Mouse (Mus musculus): ENCODE results near the gene Spred2. TPM values are rescaled to one million over a fixed set of nuclear protein-coding genes. Genes with fewer than 3 reads are reported as not detected.

Spred2 gene
- total and polyA plus RNA-seq, 3 experiments: 8.9 to 76.1 (median 33.6) TPM

DNA sequence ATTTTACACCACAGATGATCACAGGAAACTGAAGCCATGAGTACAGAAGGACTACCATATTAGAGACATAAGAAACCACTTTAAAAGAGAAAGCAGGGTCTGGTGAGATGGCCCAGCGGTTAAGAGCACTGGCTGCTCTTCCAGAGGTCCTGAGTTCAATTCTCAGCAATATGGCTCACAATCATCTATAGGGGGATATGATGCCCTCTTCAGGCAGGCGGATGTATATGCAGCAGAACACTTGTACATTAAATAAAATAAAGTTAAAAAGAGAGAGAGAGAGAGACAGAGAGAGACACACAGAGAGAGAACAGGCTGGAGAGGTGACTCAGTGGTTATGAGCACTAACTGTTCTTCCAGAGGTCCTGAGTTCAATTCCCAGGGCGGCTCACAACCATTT is 121.4 kb downstream of the Spred2 start:
- ATAC-seq (ENCODE audit: extremely low read depth, insufficient number of reproducible peaks, low FRiP score, poor library complexity, severe bottlenecking) (no peak), DNase-seq (ENCODE audit: low spot score) (no peak)
- Histone ChIP-seq H3K36me3 (replicated peaks) (no peaks in the 10 kb centered on the region), H3K4me3 (ENCODE audit: low read depth, low read length) (no peak overlapping the region), H3K4me1 (ENCODE audit: insufficient read depth, low read depth, low read length) (peaks cover 10% of the 10 kb centered on the region), H3K27me3 (ENCODE audit: insufficient read depth, low read length) (peaks cover 16% of the 10 kb centered on the region), H3K9me3 (replicated peaks) (no peaks in the 10 kb centered on the region)
- TF ChIP-seq TAL1 (conservative IDR thresholded peaks at IDR 0.05; ENCODE audit: low read depth, low read length): no peak
- no peak for TF ChIP-seq CTCF (IDR thresholded peaks at IDR 0.05; ENCODE audit: low read depth, low read length)
- TF ChIP-seq GATA1 (IDR thresholded peaks at IDR 0.05; ENCODE audit: borderline replicate concordance, low read length): no peak
- TF ChIP-seq GATA2 (IDR thresholded peaks at IDR 0.05; ENCODE audit: borderline replicate concordance, low read depth, low read length): no peak
- no peak for TF ChIP-seq POLR2AphosphoS5 (IDR thresholded peaks at IDR 0.05; ENCODE audit: insufficient replicate concordance, low read depth, low read length)

DNA sequence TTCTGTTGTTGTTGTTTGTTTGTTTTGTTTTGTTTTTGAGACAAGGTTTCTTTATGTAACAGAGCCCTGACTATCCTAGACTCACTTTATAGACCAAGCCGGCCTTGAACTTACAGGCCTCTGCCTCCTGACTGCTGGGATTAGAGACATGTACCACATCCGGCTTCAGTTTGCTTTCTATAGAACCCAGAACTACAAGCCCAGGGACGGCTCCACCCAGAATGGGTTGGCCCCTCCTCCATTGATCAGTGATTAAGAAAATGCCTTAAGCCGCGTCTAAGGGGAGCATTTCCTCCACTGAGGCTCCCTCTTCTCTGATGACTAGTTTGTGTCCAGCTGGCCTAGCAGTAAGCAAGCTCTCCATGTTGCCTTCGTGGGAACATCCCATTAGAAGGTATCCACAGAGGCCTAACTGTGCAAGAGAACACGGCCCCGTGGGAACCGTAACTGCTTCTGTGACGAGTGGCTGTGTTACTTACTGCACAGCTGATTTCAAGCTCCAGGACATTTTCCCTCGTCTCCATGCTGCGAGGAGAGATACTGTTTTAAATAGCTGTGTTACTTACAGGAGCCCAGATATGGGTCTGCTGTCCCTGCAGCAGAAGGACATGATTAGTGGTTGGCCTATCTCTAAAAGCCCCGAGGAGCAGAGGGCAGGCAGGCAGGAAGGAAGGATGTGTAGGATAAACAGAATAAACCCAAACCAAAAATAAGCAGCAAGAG is 128.8 kb downstream of the Spred2 start:
- Histone ChIP-seq H3K9me3 (replicated peaks) (no peaks in the 10 kb centered on the region), H3K4me1 (ENCODE audit: insufficient read depth, low read depth, low read length) (no peaks in the 10 kb centered on the region), H3K36me3 (replicated peaks) (peaks cover 30% of the 10 kb centered on the region), H3K27me3 (ENCODE audit: insufficient read depth, low read length) (no peaks in the 10 kb centered on the region), H3K4me3 (ENCODE audit: low read depth, low read length) (no peak overlapping the region)
- TF ChIP-seq POLR2AphosphoS5 (IDR thresholded peaks at IDR 0.05; ENCODE audit: insufficient replicate concordance, low read depth, low read length) (no peak), CTCF (IDR thresholded peaks at IDR 0.05; ENCODE audit: low read depth, low read length) (no peak)
- no peak for DNase-seq (ENCODE audit: low spot score)
- ATAC-seq (ENCODE audit: extremely low read depth, insufficient number of reproducible peaks, low FRiP score, poor library complexity, severe bottlenecking): no peak

DNA sequence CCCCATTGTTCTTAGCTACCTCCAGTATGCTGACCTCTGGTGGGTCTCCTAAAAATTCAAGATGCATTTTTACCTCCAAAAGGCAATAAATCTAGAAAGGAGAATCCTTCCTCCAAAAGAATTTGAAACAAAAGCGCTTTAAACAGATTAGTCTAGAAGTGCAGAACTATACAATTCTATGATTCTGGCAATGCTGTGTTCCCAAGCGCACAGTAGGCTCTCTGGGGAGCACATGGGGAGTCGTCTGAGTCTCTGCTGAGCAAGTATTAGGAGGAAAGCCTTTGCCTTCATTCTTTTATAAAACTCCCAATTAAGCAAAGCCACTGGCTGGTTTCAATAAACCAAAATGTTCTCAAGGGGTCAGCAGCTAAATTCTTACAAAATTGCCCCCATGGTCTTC is 129.8 kb downstream of the Spred2 start:
- H3K4me3 ChIP-seq (ENCODE audit: low read depth, low read length): no peak overlapping the region
- no peaks in the 10 kb centered on the region for H3K4me1 ChIP-seq (ENCODE audit: insufficient read depth, low read depth, low read length)
- no peaks in the 10 kb centered on the region for H3K9me3 ChIP-seq (replicated peaks)
- DNase-seq (ENCODE audit: low spot score) (no peak), ATAC-seq (ENCODE audit: extremely low read depth, insufficient number of reproducible peaks, low FRiP score, poor library complexity, severe bottlenecking) (no peak)
- no peaks in the 10 kb centered on the region for H3K27me3 ChIP-seq (ENCODE audit: insufficient read depth, low read length)
- H3K36me3 ChIP-seq (replicated peaks): peaks cover 39% of the 10 kb centered on the region
- TF ChIP-seq TAL1 (conservative IDR thresholded peaks at IDR 0.05; ENCODE audit: low read depth, low read length): no peak
- TF ChIP-seq GATA2 (IDR thresholded peaks at IDR 0.05; ENCODE audit: borderline replicate concordance, low read depth, low read length): no peak
- TF ChIP-seq POLR2AphosphoS5 (IDR thresholded peaks at IDR 0.05; ENCODE audit: insufficient replicate concordance, low read depth, low read length): no peak
- TF ChIP-seq CTCF (IDR thresholded peaks at IDR 0.05; ENCODE audit: low read depth, low read length): no peak
- no peak for TF ChIP-seq GATA1 (IDR thresholded peaks at IDR 0.05; ENCODE audit: borderline replicate concordance, low read length)

DNA sequence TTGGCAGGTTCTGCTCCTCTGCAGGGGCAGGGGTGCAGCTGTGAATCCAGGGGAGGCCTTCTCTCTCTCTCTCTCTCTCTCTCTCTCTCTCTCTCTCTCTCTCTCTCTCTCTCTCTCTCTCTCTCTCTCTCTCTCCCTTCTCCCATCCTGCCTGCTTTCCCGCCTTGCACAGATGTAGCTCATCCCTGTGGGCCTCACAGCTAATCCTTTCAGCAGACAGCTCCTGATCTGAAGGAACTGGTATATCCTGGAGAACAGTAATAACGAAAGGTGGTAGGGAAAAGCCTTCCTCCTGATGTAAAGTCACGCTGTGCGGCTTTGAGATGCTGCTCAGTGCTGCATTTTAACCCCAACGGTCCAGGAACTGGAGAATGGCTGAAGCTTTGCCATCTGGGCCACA is 130.4 kb downstream of the Spred2 start:
- Histone ChIP-seq H3K36me3 (replicated peaks) (peaks cover 45% of the 10 kb centered on the region), H3K9me3 (replicated peaks) (no peaks in the 10 kb centered on the region), H3K4me3 (ENCODE audit: low read depth, low read length) (no peak overlapping the region), H3K4me1 (ENCODE audit: insufficient read depth, low read depth, low read length) (no peaks in the 10 kb centered on the region), H3K27me3 (ENCODE audit: insufficient read depth, low read length) (no peaks in the 10 kb centered on the region)
- ATAC-seq (ENCODE audit: extremely low read depth, insufficient number of reproducible peaks, low FRiP score, poor library complexity, severe bottlenecking) (no peak), DNase-seq (ENCODE audit: low spot score) (no peak)
- no peak for TF ChIP-seq TAL1 (conservative IDR thresholded peaks at IDR 0.05; ENCODE audit: low read depth, low read length)
- no peak for TF ChIP-seq CTCF (IDR thresholded peaks at IDR 0.05; ENCODE audit: low read depth, low read length)
- no peak for TF ChIP-seq GATA1 (IDR thresholded peaks at IDR 0.05; ENCODE audit: borderline replicate concordance, low read length)
- TF ChIP-seq GATA2 (IDR thresholded peaks at IDR 0.05; ENCODE audit: borderline replicate concordance, low read depth, low read length): no peak
- no peak for TF ChIP-seq POLR2AphosphoS5 (IDR thresholded peaks at IDR 0.05; ENCODE audit: insufficient replicate concordance, low read depth, low read length)

DNA sequence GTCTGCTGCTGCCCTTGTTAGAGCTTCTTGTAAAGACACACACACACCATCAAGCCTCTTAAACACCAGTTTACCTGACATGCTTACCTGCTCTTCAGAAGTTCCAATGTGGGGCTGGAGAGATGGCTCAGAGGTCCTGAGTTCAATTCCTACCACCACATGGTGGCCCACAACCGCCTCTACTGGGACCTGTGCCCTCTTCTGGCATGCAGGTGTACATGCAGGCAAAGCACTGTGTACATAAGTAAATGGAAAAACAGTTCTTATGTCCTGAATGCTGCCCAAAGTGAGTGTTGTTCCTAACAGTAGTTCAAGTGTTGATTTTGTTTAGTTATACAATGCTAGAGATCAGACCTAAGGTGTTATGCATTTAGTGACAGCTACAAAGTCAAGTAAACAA is 132.0 kb downstream of the Spred2 start:
- no peak for DNase-seq (ENCODE audit: low spot score)
- no peak overlapping the region for H3K4me3 ChIP-seq (ENCODE audit: low read depth, low read length)
- no peaks in the 10 kb centered on the region for H3K9me3 ChIP-seq (replicated peaks)
- no peaks in the 10 kb centered on the region for H3K27me3 ChIP-seq (ENCODE audit: insufficient read depth, low read length)
- H3K36me3 ChIP-seq (replicated peaks): peaks cover 61% of the 10 kb centered on the region
- no peaks in the 10 kb centered on the region for H3K4me1 ChIP-seq (ENCODE audit: insufficient read depth, low read depth, low read length)
- TF ChIP-seq POLR2AphosphoS5 (IDR thresholded peaks at IDR 0.05; ENCODE audit: insufficient replicate concordance, low read depth, low read length) (no peak), TAL1 (conservative IDR thresholded peaks at IDR 0.05; ENCODE audit: low read depth, low read length) (no peak), GATA2 (IDR thresholded peaks at IDR 0.05; ENCODE audit: borderline replicate concordance, low read depth, low read length) (no peak), GATA1 (IDR thresholded peaks at IDR 0.05; ENCODE audit: borderline replicate concordance, low read length) (no peak), CTCF (IDR thresholded peaks at IDR 0.05; ENCODE audit: low read depth, low read length) (no peak)
- no peak for ATAC-seq (ENCODE audit: extremely low read depth, insufficient number of reproducible peaks, low FRiP score, poor library complexity, severe bottlenecking)

DNA sequence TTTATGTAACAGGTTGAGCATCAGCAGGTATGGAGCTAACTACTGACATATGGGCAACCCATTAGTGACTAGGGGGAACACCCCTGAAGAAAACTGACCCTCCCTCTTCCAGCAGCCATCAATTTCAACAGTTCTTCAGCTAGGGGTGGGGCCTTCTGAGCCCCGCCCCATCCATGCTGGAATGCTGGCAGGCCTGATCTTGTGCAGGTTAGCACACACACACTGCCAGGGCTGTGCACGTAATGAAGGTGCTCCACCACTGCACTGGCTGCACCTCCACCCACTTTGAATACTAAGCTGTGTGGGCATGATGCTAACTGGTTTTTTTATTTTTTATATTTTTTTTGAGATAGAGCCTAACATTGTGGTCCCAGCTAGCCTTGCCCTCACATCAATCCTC is 133.3 kb downstream of the Spred2 start:
- ATAC-seq (ENCODE audit: extremely low read depth, insufficient number of reproducible peaks, low FRiP score, poor library complexity, severe bottlenecking): no peak
- H3K4me1 ChIP-seq (ENCODE audit: insufficient read depth, low read depth, low read length): no peaks in the 10 kb centered on the region
- H3K4me3 ChIP-seq (ENCODE audit: low read depth, low read length): no peak overlapping the region
- no peak for DNase-seq (ENCODE audit: low spot score)
- no peaks in the 10 kb centered on the region for H3K27me3 ChIP-seq (ENCODE audit: insufficient read depth, low read length)
- H3K36me3 ChIP-seq (replicated peaks): peaks cover 67% of the 10 kb centered on the region
- TF ChIP-seq GATA1 (IDR thresholded peaks at IDR 0.05; ENCODE audit: borderline replicate concordance, low read length) (no peak), GATA2 (IDR thresholded peaks at IDR 0.05; ENCODE audit: borderline replicate concordance, low read depth, low read length) (no peak), TAL1 (conservative IDR thresholded peaks at IDR 0.05; ENCODE audit: low read depth, low read length) (no peak), CTCF (IDR thresholded peaks at IDR 0.05; ENCODE audit: low read depth, low read length) (no peak), POLR2AphosphoS5 (IDR thresholded peaks at IDR 0.05; ENCODE audit: insufficient replicate concordance, low read depth, low read length) (no peak)
- H3K9me3 ChIP-seq (replicated peaks): no peaks in the 10 kb centered on the region

Data from G1E (cell line).